Mouse (Mus musculus): ENCODE data around the gene Mmp27. TPM values are rescaled to one million over a fixed set of nuclear protein-coding genes. Genes with fewer than 3 reads are reported as not detected.

The Mmp27 gene
- polyA plus RNA-seq, 1 experiment: not detected

DNA sequence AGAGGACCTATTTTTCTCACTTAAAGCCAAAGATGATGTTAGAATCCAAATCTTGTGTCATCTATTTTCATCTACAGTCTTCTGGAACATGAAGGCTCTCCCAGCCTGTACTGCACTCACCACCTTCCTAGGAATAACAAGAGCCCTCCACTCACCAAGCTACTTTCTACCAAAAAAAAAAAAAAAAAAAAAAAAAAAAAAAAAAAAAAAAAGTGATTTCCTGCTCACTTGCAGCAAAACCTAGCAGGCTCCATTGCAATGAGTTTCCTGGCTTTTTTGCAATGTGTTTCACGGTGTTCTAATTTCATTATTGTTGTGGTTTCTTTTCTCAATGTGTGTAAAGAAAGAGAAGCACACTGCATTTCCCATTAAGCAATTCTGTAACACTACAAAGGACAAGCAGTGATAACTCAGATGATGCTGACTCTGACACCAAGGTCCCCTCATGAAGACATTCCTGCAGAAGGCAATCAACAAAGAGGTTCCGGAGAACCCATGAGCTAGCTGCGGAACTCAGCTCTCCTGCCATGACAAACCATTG lies 22.1 kb downstream of the Mmp27 start:
- H3K4me3 ChIP-seq (ENCODE audit: insufficient read depth, low read length): no peak overlapping the region
- no peak overlapping the region for H3K27ac ChIP-seq (ENCODE audit: insufficient read depth, low read length)
- H3K4me1 ChIP-seq (ENCODE audit: control insufficient read depth, insufficient read depth, low read length): no peaks in the 10 kb centered on the region
- TF ChIP-seq POLR2A (IDR thresholded peaks at IDR 0.05; ENCODE audit: extremely low read depth, insufficient read depth, low read length) (no peak), CTCF (IDR thresholded peaks at IDR 0.05; ENCODE audit: extremely low read depth, insufficient read depth, low read length) (no peak)

DNA sequence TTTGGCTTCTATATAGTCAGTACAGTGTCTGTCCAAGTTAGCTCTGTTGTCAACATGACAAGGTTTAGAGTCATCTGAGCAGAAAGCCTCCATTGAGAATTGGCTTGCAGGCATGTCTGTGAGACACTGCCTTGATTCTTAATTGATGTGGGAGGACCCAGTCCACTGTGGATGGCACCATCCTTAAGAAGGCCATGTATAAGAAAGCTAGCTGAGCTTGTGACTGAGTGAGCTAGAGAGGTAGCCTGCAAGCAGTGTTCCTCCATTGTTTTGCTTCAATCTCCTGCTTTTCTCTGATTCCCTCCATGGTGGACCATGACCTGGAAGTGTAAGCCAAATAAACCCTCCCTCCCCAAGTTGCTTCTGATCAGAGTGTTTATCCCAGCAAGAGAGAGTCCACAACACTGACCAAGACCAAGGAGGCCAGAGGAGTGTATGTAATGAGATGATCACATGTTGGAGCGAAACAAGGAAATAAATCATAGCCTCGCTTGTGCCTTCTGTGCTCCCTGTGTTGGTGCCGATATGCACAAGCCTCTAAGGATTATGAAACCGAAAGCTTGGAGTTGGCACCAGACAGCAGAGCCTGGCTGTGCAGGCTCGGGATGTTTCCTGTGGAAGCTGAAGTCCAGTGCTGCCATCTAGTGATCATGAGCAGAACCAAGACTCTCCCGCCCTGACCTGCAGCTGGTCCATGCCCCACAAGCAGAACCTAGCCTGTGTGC lies 23.8 kb downstream of the Mmp27 start:
- peak overlapping the region; percentile 22; the same call in 1 of the 2 replicates for H3K4me3 ChIP-seq (ENCODE audit: insufficient read depth, low read length)

DNA sequence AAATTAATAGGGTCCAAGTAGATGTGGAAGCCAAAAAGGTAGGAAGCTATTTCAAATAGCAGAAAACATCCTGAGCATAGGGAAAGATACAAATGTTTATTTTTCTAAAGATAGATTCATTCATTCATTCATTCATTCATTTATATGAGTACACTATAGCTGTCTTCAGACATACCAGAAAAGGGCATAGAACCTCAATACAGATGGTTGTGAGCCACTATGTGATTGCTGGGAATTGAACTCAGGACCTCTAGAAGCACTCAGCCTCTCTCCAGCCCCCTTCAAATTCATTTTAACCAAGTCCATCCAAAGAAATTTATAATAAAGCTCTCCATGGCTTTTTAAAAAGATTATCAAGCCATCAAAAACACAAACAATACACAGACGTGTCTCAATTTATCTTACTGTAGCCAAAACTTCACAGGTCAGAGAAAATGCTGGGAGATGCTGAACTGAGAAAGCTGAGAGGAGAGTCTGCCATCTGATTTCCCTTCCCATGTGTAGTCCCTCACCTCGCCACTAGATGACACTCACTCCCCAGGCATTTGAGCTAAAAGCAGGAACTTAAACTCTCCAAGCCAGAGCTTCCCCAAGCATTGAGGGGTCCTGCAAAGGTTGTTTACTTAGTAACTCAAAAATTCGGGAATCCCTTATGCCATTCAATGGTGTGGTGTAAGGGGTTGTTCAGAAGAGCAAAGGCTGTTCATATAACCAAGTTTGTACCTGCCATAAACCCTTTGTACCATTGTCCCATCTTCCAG lies 32.0 kb downstream of the Mmp27 start:
- no peaks in the 10 kb centered on the region for H3K4me1 ChIP-seq (ENCODE audit: control insufficient read depth, insufficient read depth, low read length)

More for the DNA sequence above, 23.8 kb downstream of the Mmp27 start:
- Histone ChIP-seq H3K27ac (ENCODE audit: insufficient read depth, low read length) (0 out of 2 replicates have a peak overlapping the region, but pooled peaks have one; percentile 3), H3K4me1 (ENCODE audit: control insufficient read depth, insufficient read depth, low read length) (no peaks in the 10 kb centered on the region)
- no peak for TF ChIP-seq POLR2A (IDR thresholded peaks at IDR 0.05; ENCODE audit: extremely low read depth, insufficient read depth, low read length)
- TF ChIP-seq CTCF (IDR thresholded peaks at IDR 0.05; ENCODE audit: extremely low read depth, insufficient read depth, low read length): peak; percentile 83

DNA sequence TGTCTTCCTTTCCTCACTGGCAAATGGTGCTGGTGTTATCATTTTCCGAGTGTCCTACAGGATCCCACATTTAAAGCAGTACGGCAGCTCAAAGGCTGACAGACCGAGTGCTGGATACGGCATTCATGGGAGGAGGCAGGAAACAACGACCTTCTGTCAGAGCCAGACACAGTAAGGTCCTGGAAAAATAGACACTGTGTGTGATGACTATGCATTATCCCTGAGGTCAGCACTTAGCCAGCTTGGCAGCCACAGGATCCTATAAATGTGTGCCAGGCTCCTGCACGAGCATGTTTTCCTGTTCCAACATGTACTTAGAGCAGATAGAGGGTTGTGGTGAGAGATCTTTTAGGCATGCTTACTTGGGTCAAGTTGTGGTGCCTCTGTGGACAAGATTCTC lies 32.8 kb downstream of the Mmp27 start:
- no peak overlapping the region for H3K27ac ChIP-seq (ENCODE audit: insufficient read depth, low read length)
- H3K4me3 ChIP-seq (ENCODE audit: insufficient read depth, low read length): no peak overlapping the region
- no peaks in the 10 kb centered on the region for H3K4me1 ChIP-seq (ENCODE audit: control insufficient read depth, insufficient read depth, low read length)
- TF ChIP-seq POLR2A (IDR thresholded peaks at IDR 0.05; ENCODE audit: extremely low read depth, insufficient read depth, low read length): no peak
- TF ChIP-seq CTCF (IDR thresholded peaks at IDR 0.05; ENCODE audit: extremely low read depth, insufficient read depth, low read length): no peak

More for the DNA sequence above, 32.0 kb downstream of the Mmp27 start:
- Histone ChIP-seq H3K4me3 (ENCODE audit: insufficient read depth, low read length) (no peak overlapping the region), H3K27ac (ENCODE audit: insufficient read depth, low read length) (no peak overlapping the region)
- TF ChIP-seq POLR2A (IDR thresholded peaks at IDR 0.05; ENCODE audit: extremely low read depth, insufficient read depth, low read length) (no peak), CTCF (IDR thresholded peaks at IDR 0.05; ENCODE audit: extremely low read depth, insufficient read depth, low read length) (peak; percentile 98)

DNA sequence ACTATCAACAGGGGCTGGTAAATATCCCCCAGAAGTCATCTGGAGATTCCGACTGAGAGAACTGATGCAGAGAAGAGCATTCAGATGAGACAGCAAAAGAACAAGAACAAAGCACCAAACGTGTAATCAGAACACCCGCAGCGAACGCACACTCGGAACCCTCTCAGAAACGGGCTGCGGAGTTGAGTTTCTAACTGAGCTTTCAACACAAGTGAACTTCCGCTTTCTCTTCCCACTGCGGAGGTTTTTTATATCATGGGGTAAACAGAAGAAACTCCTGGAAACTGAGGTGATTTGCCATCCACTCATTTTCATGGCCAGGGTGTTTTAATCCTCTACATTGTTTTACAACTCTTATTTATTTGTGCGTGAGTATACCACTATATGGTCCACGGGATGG lies 34.4 kb downstream of the Mmp27 start:
- no peak overlapping the region for H3K4me3 ChIP-seq (ENCODE audit: insufficient read depth, low read length)
- no peaks in the 10 kb centered on the region for H3K4me1 ChIP-seq (ENCODE audit: control insufficient read depth, insufficient read depth, low read length)
- no peak for TF ChIP-seq CTCF (IDR thresholded peaks at IDR 0.05; ENCODE audit: extremely low read depth, insufficient read depth, low read length)
- TF ChIP-seq POLR2A (IDR thresholded peaks at IDR 0.05; ENCODE audit: extremely low read depth, insufficient read depth, low read length): no peak
- no peak overlapping the region for H3K27ac ChIP-seq (ENCODE audit: insufficient read depth, low read length)

DNA sequence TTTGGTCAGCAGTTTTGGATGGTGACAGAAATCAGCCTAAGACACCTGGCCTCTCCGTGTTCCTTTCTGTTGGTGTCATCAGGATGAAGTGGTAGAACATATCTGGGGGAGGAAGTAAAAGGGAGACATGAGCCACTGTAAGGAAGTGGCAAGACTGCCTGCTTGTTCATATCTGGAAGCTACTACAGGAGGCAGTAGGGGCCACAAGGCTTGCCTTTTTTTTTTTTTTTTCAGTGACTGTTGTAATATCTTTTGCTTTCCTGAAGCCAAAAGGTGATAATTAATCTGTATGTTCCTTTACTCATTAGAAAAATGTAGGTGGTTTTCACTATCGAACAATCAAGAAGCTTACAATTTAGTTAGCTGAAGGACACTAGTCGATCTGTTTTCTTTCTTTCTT lies 51.4 kb downstream of the Mmp27 start:
- TF ChIP-seq POLR2A (IDR thresholded peaks at IDR 0.05; ENCODE audit: extremely low read depth, insufficient read depth, low read length): no peak
- TF ChIP-seq CTCF (IDR thresholded peaks at IDR 0.05; ENCODE audit: extremely low read depth, insufficient read depth, low read length): no peak
- Histone ChIP-seq H3K27ac (ENCODE audit: insufficient read depth, low read length) (no peak overlapping the region), H3K4me3 (ENCODE audit: insufficient read depth, low read length) (no peak overlapping the region), H3K4me1 (ENCODE audit: control insufficient read depth, insufficient read depth, low read length) (no peaks in the 10 kb centered on the region)

DNA sequence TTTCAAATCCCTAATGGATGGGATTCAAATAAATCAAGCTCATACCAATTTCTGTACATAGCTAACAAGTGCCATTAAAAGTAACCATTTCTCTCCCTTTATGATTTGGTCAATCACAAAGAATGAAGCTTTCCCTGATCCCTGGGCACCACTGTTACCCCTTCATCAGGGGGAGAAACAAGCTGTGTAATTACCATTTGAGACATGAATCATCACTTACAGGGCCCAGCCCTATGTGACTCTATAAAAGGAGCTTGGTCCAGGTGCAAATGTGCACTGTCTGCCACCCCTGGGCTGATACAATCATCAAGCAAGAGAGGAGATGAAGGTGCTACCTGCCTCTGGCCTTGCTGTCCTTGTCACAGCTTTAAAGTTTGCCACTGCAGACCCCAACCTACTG lies 56.7 kb downstream of the Mmp27 start, which contains the start of gene Mmp20:
Gene Mmp20, plus strand, starts transcription at position 301 of the 400 bp plus-strand sequence.
- Histone ChIP-seq H3K27ac (ENCODE audit: insufficient read depth, low read length) (no peak within 1 kb of the TSS), H3K4me1 (ENCODE audit: control insufficient read depth, insufficient read depth, low read length) (no peaks in the 10 kb centered on the region)
- TF ChIP-seq POLR2A (IDR thresholded peaks at IDR 0.05; ENCODE audit: extremely low read depth, insufficient read depth, low read length) (no peak), CTCF (IDR thresholded peaks at IDR 0.05; ENCODE audit: extremely low read depth, insufficient read depth, low read length) (no peak)

More for the DNA sequence above, 56.7 kb downstream of the Mmp27 start, which contains the start of gene Mmp20:
- no peak within 1 kb of the TSS for H3K4me3 ChIP-seq (ENCODE audit: insufficient read depth, low read length)

Other genes starting within 250 kb of the Mmp27 start
- not detected in 2 replicates for gene Mmp12, start 227.0 kb upstream of the Mmp27 start, polyA plus RNA-seq (2012; rRNA removed)
- not detected in 2 replicates for gene Mmp1b, start 183.3 kb upstream of the Mmp27 start, polyA plus RNA-seq (2012; rRNA removed)
- gene Mmp3, start 125.6 kb upstream of the Mmp27 start, polyA plus RNA-seq (2012; rRNA removed): not detected in 2 replicates
- gene Mmp10, start 69.0 kb upstream of the Mmp27 start, polyA plus RNA-seq (2012; rRNA removed): not detected in 2 replicates
- gene Mmp8, start 12.9 kb upstream of the Mmp27 start, polyA plus RNA-seq (2012; rRNA removed): not detected in 2 replicates
- not detected in 2 replicates for gene Mmp20, start 56.8 kb downstream of the Mmp27 start, polyA plus RNA-seq (2012; rRNA removed)
- not detected in 2 replicates for gene Mmp7, start 120.7 kb downstream of the Mmp27 start, polyA plus RNA-seq (2012; rRNA removed)
- 14.9 and 18.1 TPM in 2 replicates for gene Tmem123, start 192.6 kb downstream of the Mmp27 start, polyA plus RNA-seq (2012; rRNA removed)